Mouse (Mus musculus) G1E (cell line): ENCODE data around the gene Cblb. TPM values are rescaled to one million over a fixed set of nuclear protein-coding genes. Genes with fewer than 3 reads are reported as not detected.

ENCODE experiments used
- ATAC-seq: 2 replicates; pipeline ENCODE4 v1.8.0; 2016; ENCODE audit warnings: mild to moderate bottlenecking; ENCODE audit not compliant: insufficient number of reproducible peaks, poor library complexity, low FRiP score, severe bottlenecking; ENCODE audit errors: extremely low read depth
- DNase-seq: peaks from one replicate; pipeline ENCODE4 v3.0.0; 2012; ENCODE audit warnings: low spot score
- H3K27me3 ChIP-seq: 2 replicates; pipeline ENCODE4 v1.6.1; 2012; ENCODE audit warnings: mild to moderate bottlenecking, low read length, inconsistent platforms; ENCODE audit not compliant: insufficient read depth
- H3K36me3 ChIP-seq: replicated peaks from 2 replicates; pipeline ENCODE3; 2012; ENCODE audit warnings: mild to moderate bottlenecking, inconsistent platforms
- H3K4me1 ChIP-seq: 2 replicates; pipeline ENCODE4 v1.6.1; 2012; ENCODE audit warnings: low read depth, low read length, inconsistent platforms, mixed read lengths; ENCODE audit not compliant: insufficient read depth
- H3K4me3 ChIP-seq: 2 replicates; pipeline ENCODE4 v1.5.1; 2012; ENCODE audit warnings: low read depth, mild to moderate bottlenecking, inconsistent platforms, low read length, moderate library complexity, mixed read lengths
- H3K9me3 ChIP-seq: replicated peaks from 2 replicates; pipeline ENCODE4 v1.6.1; 2012; ENCODE audit warnings: inconsistent platforms
- CTCF ChIP-seq: IDR thresholded peaks from 2 replicates; pipeline ENCODE4 v1.5.1; 2012; ENCODE audit warnings: low read depth, low read length, inconsistent platforms, mixed read lengths
- GATA1 ChIP-seq: IDR thresholded peaks from 2 replicates; pipeline ENCODE4 v1.6.1; 2012; ENCODE audit warnings: borderline replicate concordance, low read length, inconsistent platforms, mixed read lengths
- GATA2 ChIP-seq: IDR thresholded peaks from 2 replicates; pipeline ENCODE4 v1.6.1; 2012; ENCODE audit warnings: low read depth, low read length, inconsistent platforms, borderline replicate concordance
- POLR2AphosphoS5 ChIP-seq: IDR thresholded peaks from 2 replicates; pipeline ENCODE4 v1.6.1; 2012; ENCODE audit warnings: low read depth, low read length, inconsistent platforms; ENCODE audit not compliant: insufficient replicate concordance
- TAL1 ChIP-seq: conservative IDR thresholded peaks from 2 replicates; pipeline ENCODE4 v1.6.1; 2012; ENCODE audit warnings: low read depth, low read length, inconsistent platforms, mixed read lengths
- polyA plus RNA-seq: library from polyadenylated mRNA; stranded (reverse); fragments of >175 nt; gene quantifications from 2 replicates; pipeline ENCODE4 v1.2.3, GENCODE M21; 2012
- total RNA-seq, 2 experiments: library from RNA; stranded (forward) in 1 of 2; stranded (reverse) in 1 of 2; fragments of 200-1000 nt in 1 of 2; fragments of >200 nt in 1 of 2; fragmentation: Nextera tagmentation in 1 of 2; gene quantifications; 2 replicates each; pipeline ENCODE4 v1.2.3; 2014 to 2017

Cblb gene
- total and polyA plus RNA-seq, 3 experiments, result 5.4 to 31.9 (median 9.1) TPM

DNA sequence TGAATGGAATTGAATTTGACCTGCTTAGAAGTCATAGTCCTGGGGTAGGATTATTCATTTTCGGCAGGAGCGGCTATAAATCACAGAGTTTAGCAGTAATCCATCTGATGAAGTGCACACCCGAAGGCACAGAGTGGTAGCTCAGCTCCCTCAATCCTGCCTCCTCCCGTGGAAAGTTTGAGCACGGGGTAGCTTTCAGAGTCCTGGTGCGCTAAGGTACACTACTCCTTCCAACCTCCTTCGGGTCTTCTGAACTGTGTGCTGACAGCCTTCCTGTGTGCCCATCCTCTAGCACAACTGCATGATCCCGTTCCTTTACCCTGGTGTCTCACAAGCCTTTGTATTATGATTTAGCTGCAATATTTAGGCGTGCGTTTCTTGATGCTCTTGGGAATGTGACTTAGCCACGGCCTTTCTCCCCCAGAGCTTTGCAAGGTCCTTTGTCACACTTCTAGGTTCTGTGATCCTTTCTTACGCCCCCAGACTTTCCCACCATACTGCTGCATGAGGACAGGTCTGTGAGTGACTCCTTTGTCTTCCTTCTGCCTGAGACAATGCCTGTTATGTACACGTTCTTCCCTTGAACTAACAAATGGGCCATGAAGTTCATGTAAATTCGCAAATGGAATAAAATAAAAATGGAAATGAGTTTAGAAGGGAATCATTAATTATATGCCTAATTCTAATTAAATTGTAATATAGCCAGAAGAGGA, 11.8 kb downstream of the Cblb start:
- ATAC-seq, result no peak

DNA sequence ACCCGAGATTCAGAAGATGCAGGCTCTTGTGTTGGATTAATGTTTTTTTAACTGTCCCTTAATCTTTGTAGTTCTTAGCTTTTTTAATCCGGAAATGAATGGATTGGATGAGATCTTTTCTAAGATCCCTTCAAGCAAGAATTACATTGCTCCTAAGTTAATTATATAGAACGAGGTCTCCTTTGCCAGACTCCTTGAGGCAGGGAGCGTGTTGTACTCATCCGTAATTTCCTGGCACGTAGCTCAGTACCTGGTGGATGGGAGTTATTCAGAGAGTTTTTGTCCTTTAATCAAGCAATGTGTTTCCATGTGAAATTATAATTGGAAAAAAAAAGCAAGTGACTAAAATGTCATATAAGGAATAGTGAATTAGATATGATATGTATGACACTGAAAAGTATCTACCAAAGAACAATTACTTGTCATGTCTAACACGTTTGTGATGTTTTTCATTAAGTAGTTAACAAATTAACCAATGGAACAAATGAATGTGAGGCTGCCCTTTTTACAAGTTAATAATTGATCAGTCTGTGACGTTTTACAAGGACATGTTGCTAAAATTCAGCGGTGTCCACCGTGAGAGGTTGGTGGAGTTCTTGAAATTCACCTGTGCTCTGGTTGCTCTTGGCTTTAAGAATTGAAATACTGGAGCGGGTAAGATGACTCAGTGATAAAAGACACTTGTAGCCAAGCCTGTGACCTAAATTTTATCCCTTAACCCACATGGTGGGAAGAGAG, 12.5 kb downstream of the Cblb start:
- TF ChIP-seq POLR2AphosphoS5, result no peak
- TF ChIP-seq TAL1, result no peak
- TF ChIP-seq GATA2, result no peak
- no peak for TF ChIP-seq GATA1
- TF ChIP-seq CTCF, result no peak
- no peak for ATAC-seq

More for the DNA sequence above, 11.8 kb downstream of the Cblb start:
- TF ChIP-seq TAL1 (no peak), CTCF (no peak), GATA1 (no peak), POLR2AphosphoS5 (no peak), GATA2 (no peak)
- no peaks in the 10 kb centered on the region for H3K4me1 ChIP-seq
- H3K9me3 ChIP-seq, result no peaks in the 10 kb centered on the region
- peaks cover 21% of the 10 kb centered on the region for H3K36me3 ChIP-seq
- no peak for DNase-seq
- no peak overlapping the region for H3K4me3 ChIP-seq
- no peaks in the 10 kb centered on the region for H3K27me3 ChIP-seq

DNA sequence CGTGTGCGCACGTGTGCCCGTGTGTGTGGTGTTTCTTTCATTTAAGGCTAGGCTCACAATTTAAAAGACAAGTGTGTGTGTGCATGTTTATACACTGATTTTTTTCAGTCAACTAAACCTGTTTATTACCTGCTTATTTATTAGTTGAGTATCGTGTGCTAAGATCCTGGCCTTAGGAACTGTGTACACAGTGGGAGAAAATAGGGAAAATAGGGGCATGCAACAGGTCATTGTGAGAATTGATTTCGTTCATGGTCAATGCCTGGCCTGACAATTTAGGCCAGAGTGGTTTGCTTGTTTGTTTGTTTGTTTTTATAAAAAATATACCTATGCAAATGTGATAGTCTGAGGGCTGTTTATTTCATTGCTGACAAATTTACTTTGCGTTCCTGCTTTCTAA, 13.5 kb downstream of the Cblb start:
- no peaks in the 10 kb centered on the region for H3K4me1 ChIP-seq
- no peak overlapping the region for H3K4me3 ChIP-seq
- no peaks in the 10 kb centered on the region for H3K27me3 ChIP-seq
- ATAC-seq (no peak), DNase-seq (no peak)
- peaks cover 33% of the 10 kb centered on the region for H3K36me3 ChIP-seq
- no peaks in the 10 kb centered on the region for H3K9me3 ChIP-seq
- no peak for TF ChIP-seq GATA2
- no peak for TF ChIP-seq GATA1
- no peak for TF ChIP-seq POLR2AphosphoS5
- TF ChIP-seq CTCF, result no peak
- no peak for TF ChIP-seq TAL1

More for the DNA sequence above, 12.5 kb downstream of the Cblb start:
- Histone ChIP-seq H3K36me3 (peaks cover 25% of the 10 kb centered on the region), H3K27me3 (no peaks in the 10 kb centered on the region), H3K4me3 (no peak overlapping the region), H3K9me3 (no peaks in the 10 kb centered on the region), H3K4me1 (no peaks in the 10 kb centered on the region)
- no peak for DNase-seq

DNA sequence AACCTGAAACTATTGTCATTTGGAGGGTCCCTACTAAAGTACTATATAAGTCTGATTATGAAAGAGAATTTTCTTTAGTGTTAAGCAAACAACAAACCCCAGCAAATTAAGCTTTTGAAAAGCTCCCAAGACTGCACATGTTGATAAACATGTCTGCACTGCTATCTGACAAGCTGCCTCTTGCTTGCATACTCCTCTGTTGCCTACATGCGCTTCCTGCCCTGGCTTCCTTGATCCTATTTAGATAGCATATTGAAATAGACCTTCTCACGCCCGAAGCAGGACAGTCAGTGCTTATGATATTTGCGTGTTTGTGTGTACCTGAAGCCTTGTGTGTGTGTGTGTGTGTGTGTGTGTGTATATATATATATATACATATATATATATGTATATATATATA, 14.0 kb downstream of the Cblb start:
- Histone ChIP-seq H3K36me3 (peaks cover 35% of the 10 kb centered on the region), H3K4me3 (no peak overlapping the region), H3K4me1 (no peaks in the 10 kb centered on the region), H3K27me3 (no peaks in the 10 kb centered on the region), H3K9me3 (no peaks in the 10 kb centered on the region)
- TF ChIP-seq GATA1, result no peak
- TF ChIP-seq CTCF, result no peak
- no peak for TF ChIP-seq GATA2
- no peak for TF ChIP-seq POLR2AphosphoS5
- TF ChIP-seq TAL1, result no peak
- ATAC-seq (peak; percentile 18; the same call in 1 of the 2 replicates), DNase-seq (no peak)

DNA sequence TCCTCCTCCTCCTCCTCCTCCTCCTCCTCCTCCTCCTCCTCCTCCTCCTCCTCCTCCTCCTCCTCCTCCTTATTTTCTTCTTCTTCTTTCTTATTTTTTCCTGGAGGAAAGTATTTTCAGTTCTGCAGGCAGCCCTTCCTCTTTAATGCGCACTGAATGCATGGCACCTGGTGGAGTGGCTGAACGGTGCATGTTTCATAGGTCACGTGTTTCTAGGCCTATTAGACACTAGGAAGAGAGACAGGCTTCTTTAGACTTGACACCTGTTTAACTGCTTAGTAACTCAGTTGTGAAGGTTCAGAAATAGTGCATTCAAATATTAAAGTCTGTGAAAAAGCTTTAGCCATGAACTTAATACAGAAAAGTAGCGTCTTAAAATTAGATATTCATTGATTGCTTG, 15.4 kb downstream of the Cblb start:
- H3K4me3 ChIP-seq, result no peak overlapping the region
- DNase-seq (no peak), ATAC-seq (no peak)
- TF ChIP-seq TAL1, result no peak
- TF ChIP-seq GATA2, result no peak
- no peak for TF ChIP-seq POLR2AphosphoS5
- TF ChIP-seq CTCF, result no peak
- TF ChIP-seq GATA1, result no peak
- H3K27me3 ChIP-seq, result no peaks in the 10 kb centered on the region
- H3K36me3 ChIP-seq, result peaks cover 42% of the 10 kb centered on the region
- no peaks in the 10 kb centered on the region for H3K9me3 ChIP-seq
- H3K4me1 ChIP-seq, result no peaks in the 10 kb centered on the region

DNA sequence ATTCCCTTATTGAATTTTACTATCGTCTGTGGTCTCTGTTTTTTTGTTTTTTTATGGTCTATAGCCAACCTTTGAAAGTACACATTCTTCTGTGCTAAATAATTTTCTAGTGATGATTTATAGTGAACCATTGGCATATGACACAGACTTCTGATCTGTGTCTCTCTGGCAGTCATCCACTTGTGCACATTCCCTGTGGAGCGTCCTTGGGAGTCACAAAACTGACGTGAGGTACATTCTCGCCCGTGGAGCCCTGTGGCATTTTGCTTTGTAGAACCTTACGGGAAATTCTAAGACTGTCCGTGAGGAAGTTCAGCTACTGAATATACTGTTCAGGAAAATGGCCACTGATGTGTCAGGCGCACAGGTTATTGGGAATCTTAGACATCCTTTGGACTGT, 20.1 kb downstream of the Cblb start:
- Histone ChIP-seq H3K36me3 (peaks cover 47% of the 10 kb centered on the region), H3K9me3 (no peaks in the 10 kb centered on the region), H3K4me1 (no peaks in the 10 kb centered on the region), H3K4me3 (no peak overlapping the region), H3K27me3 (no peaks in the 10 kb centered on the region)
- ATAC-seq (no peak), DNase-seq (no peak)
- no peak for TF ChIP-seq GATA1
- TF ChIP-seq POLR2AphosphoS5, result no peak
- no peak for TF ChIP-seq CTCF
- TF ChIP-seq GATA2, result no peak
- TF ChIP-seq TAL1, result no peak
